Mouse (Mus musculus) layer of hippocampus, adult 8-10 months (tissue): ENCODE data around the gene Heatr9. TPM values are rescaled to one million over a fixed set of nuclear protein-coding genes. Genes with fewer than 3 reads are reported as not detected.

Source experiments
- DNase-seq, 2 experiments: peaks; one replicate each; pipeline ENCODE4 v3.0.0; 2022; ENCODE audit warnings: low spot score in 2 of 2
- total RNA-seq, 4 experiments: library from RNA; stranded (reverse); gene quantifications; 2 replicates each; pipeline ENCODE4 v1.2.4; 2022

Gene Heatr9
- total RNA-seq, 4 experiments from 2014 or later = not detected

GRCm38 (mm10) chr11:83533192-83533591 lies 11.2 kb upstream of the Heatr9 start:
- no peak for DNase-seq

DNA sequence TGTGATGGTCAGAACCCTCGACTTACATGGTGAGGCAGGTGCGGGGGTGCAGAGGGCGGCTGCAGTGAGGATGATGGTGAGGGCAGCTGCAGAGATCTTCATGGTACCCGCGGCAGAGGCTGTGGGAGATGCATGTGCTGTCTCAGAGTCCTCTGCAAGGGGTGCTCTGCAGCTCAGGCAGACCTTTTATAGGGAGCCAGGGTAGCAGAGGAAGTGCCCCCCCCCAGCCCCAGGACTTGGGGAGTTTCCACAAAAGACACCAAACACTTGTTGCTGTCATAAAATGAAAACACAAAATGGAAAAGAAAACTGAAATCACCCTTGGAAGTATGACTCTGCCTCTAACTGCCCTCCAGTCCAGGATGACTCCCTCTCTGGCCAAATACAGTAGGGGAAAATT lies 8.4 kb upstream of the Heatr9 start, which contains the start of gene Ccl5:
Gene Ccl5, minus strand, starts transcription at position 159 of the 400 bp plus-strand sequence.
- DNase-seq = no peak

GRCm38 (mm10) chr11:83529024-83529423 lies 7.0 kb upstream of the Heatr9 start:
- DNase-seq = no peak

- no peak for DNase-seq
Observed at GRCm38 (mm10) chr11:83518371-83518770, 3.6 kb downstream of the Heatr9 start.

DNA sequence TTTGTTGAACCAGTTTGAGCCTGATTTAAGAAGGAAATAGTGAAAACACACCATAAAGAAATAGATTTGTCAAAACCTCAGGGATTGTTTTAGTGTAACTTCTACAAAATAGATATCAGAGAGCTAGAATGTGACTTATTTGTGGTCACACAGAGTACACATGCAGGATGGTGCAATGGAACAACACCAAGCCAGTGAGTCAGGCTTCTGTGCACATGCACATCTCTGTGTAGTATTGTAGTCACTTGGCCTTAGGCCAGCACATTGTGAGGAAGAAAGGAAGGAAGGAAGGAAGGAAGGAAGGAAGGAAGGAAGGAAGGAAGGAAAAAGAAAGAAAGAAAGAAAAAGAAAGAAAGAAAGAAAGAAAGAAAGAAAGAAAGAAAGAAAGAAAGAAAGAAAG lies 4.8 kb downstream of the Heatr9 start:
- no peak for DNase-seq

DNA sequence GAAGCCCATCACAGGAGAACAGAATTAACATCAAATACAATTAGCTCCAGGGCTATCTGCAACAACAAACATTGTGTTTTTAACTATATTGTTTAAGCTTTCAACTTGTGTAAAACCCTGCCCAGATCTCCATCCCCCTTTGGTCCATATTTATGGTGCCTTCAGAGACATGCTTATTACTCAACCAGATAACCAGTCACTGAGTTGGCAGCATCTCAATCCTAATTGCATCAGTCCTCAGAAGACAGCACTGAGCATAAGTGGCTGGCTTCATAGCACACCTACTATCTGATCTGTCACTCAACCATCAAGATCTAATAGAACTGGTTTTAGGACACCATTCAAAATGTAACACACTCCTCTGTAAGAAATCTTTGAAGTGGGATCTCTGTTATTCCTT lies 12.5 kb downstream of the Heatr9 start:
- no peak for DNase-seq

DNA sequence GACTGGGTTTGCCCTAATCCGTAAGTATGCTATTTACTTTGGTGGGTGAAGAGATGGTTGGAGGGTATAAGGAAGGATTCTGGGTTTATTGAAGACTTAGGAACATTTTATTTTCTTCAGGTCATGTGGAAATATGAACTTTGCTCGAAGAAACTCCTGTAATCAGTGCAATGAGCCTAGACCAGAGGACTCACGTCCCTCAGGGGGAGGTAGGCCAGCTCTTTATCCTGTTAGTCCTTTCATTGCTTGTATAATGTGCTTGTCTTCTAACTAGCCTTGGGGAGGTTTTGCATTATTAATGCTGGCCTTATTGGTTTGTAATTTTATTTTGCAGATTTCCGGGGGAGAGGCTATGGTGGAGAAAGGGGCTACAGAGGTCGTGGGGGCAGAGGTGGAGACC lies 17.7 kb downstream of the Heatr9 start:
- DNase-seq = no peak

DNA sequence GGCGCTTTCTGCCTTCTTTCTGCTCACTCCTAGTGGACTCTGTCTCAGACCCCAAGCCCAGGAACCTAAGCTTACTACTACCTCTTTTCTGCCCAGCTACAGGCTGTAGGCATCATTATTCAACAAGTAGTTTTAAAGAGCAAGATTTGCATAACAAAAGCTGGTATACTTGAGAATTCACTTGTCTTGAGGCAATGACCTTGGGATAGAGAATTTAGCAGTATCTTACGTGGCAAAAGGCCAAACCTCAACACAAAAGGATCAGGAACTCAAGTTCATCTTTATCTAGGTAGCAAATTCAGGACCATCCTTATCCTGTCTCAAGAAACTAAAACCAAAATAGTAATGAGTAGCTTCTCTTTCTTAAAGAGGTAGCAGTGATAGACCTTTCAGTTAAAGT lies 26.4 kb downstream of the Heatr9 start:
- no peak for DNase-seq

- no peak for DNase-seq
Observed at GRCm38 (mm10) chr11:83491488-83491887, 30.5 kb downstream of the Heatr9 start.

- DNase-seq = no peak
Observed at GRCm38 (mm10) chr11:83473235-83474016, 48.5 kb downstream of the Heatr9 start.

DNA sequence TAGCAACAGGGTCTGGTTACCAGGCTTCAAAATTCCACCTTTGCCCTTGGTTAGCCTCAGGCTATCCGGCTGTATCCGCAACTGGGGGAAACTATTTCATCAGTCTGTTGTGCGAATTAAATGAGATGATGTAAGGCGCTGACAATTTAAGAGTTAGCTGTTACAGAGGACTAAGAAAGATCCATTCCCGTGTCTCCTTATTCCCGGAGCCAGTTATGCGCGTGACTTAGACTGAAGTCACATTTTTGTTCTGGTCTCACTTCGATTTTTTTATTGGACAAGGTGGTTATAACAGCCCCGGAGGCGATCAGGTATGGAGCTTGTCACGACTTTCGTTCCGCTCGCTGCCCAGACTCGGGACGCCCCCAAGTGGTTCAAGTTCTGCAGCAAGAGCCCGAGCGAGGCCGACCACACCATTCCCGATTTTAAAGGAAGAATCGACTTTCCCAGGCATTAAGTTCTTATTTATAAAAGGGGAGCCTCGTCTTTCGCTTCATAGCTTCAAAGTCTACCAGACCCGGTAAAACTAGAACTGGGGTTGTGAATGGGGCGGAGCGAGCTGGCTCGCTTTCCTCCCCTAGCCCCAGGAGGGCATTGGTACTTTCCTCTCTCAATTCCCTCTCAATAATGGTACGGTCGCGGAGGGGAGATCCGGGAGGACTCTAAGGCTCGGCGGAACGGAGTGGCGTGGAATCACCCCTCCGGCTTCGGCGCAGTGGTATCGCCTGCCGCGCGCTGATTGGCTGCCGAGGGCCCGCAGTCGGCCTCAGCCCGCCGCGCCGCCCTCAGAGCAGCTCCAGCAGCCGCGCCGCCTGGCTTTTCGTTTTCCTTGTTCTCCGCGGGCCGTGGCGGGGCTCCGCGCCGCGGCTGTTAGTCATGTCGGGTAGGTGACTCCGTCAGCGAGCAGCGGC lies 49.4 kb downstream of the Heatr9 start, which contains the start of gene Taf15:
Gene Taf15, plus strand, starts transcription at position 763 of the 911 bp plus-strand sequence.
- peak; percentile 95 to 99 for DNase-seq

GRCm38 (mm10) chr11:83471766-83472165 lies 50.2 kb downstream of the Heatr9 start:
- no peak for DNase-seq

DNA sequence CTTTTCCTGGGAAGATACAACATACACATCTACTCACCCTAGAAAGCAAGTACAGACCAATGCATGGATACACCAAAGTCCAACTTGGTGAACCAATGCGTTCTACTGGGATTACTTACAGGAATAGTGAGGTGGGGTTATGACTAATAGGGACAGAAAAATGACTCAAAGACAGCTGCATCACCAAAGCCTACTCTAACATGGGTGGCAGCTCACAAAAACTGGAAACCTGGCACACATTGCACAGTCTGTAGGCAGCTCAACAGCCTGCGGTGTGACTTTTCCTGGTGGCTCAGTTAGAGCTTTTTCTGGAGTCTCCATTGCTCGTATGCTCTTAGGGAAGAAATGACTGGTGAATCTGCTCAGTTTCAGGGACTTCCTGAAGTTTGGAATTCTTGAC lies 53.2 kb downstream of the Heatr9 start:
- no peak for DNase-seq

DNA sequence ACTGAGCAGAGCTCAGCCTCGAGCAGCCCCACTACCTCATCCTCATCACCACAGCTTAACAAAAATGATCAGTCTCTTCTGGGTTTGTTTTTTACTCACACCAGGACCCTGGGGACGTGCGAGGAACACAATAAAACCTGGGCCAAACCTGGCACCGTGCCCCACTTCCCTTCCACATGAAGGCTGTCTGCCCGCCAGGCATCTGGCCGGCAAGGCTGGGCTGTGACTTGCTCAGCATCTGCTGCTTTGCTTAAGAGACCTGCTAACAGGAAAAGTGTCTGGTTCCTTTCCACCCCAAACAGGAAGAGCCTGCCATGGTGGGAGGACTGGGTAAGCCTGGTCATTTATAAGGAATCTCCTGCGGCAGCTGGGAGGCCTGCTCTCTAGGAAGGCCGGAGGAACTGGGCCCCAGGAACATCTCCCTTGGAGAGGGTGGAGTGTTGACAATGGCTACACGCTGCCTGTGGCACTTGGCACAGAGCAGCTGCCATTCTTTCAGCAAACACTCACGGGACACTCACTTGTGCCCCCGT lies 54.8 kb downstream of the Heatr9 start:
- DNase-seq = no peak

DNA sequence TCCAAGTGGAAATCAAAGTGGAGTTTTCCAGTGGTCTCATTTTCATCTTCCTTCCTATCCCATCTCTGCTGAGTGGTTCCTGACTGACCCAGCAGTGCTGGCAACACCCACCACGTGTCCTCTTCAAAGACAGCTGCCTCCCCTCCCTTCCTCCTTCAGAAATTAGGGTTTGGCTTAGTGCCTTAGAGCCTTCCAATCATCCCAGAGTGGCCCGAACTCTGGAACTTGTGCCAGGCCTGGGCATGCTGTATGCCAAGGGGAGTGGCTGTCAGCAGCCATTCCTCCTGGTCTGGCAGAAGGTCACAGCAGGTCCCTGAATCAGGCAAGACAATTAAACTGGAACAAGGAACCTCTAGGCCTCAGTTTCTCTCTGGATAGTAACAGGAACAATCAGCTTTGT lies 56.0 kb downstream of the Heatr9 start:
- no peak for DNase-seq

DNA sequence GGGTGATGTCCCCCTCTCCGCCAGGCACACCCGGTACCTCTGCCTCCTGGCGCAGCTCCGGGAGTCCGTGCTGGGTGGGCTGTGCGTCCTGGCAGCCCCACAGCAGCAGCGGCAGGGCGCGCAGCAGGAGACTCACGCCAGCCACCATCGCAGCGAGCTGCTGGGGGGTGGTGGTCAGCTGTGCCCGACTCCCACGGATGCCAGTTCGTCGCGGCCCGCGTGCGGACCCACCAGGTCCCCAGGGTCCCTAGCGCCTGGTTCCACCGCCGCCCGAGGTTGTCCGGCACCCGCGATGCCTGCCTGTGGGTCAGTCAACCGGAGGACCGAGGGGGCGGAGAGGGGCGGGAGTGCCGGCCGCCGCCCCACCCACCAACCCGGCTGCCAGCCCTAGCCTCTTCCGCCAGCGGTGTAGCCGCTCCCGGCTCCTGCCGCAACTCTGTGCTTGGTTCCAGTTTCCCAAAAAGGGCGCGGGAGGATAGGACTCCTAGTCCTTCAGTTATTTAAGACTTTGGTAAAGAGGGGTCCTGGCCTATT lies 59.2 kb downstream of the Heatr9 start, which contains the start of gene Mmp28:
Gene Mmp28, minus strand, starts transcription at position 361 of the 534 bp plus-strand sequence.
- DNase-seq = no peak

Other genes starting within 250 kb of the Heatr9 start
- gene Slfn14, start 235.4 kb downstream of the Heatr9 start, total RNA-seq = under 1 TPM in 1 of 4 experiments, not detected in 3; 0.09 TPM
- 100 to 1,000 TPM; 281 to 326 (median 296) TPM for gene Ap2b1, start 223.2 kb downstream of the Heatr9 start, total RNA-seq
- gene Pex12, start 219.6 kb downstream of the Heatr9 start, total RNA-seq = 10 to 100 TPM in 2 of 4 experiments, 1 to 10 TPM in 2; 8.8 to 15.2 (median 12.2) TPM
- gene Rasl10b, start 113.0 kb downstream of the Heatr9 start, total RNA-seq = 100 to 1,000 TPM; 202 to 211 (median 208) TPM
- gene Gas2l2, start 92.7 kb downstream of the Heatr9 start, total RNA-seq = under 1 TPM; 0.43 to 0.56 (median 0.48) TPM
- gene 1700020L24Rik, start 84.5 kb downstream of the Heatr9 start, total RNA-seq = under 1 TPM in 2 of 4 experiments, not detected in 2; 0.40 to 0.51 TPM
- gene Mmp28, start 59.1 kb downstream of the Heatr9 start, total RNA-seq = 1 to 10 TPM; 2.9 to 3.8 (median 3.7) TPM
- 10 to 100 TPM; 67.6 to 80.2 (median 69.6) TPM for gene Taf15, start 49.1 kb downstream of the Heatr9 start, total RNA-seq
- gene Ccl5, start 8.3 kb upstream of the Heatr9 start, total RNA-seq = under 1 TPM in 2 of 4 experiments, not detected in 2; 0.68 to 0.93 TPM
- gene Ccl9, start 56.5 kb upstream of the Heatr9 start, total RNA-seq = 1 to 10 TPM; 5.1 to 10.0 (median 7.7) TPM
- gene Ccl6, start 70.9 kb upstream of the Heatr9 start, total RNA-seq = 10 to 100 TPM in 2 of 4 experiments, 1 to 10 TPM in 1, under 1 TPM in 1; 0.43 to 51.7 (median 19.3) TPM
- not detected for gene Rpl9-ps1, start 123.4 kb upstream of the Heatr9 start, total RNA-seq
- 10 to 100 TPM in 2 of 4 experiments, under 1 TPM in 1, not detected in 1; 0.43 to 25.0 (median 17.2) TPM for gene Ccl3, start 127.2 kb upstream of the Heatr9 start, total RNA-seq
- 1 to 10 TPM in 2 of 4 experiments, not detected in 2; 3.1 to 7.1 TPM for gene Ccl4, start 140.4 kb upstream of the Heatr9 start, total RNA-seq
- gene Wfdc17, start 181.8 kb upstream of the Heatr9 start, total RNA-seq = 1 to 10 TPM in 2 of 4 experiments, not detected in 2; 2.3 to 2.4 TPM
- not detected for gene Wfdc18, start 186.8 kb upstream of the Heatr9 start, total RNA-seq
- not detected for gene Wfdc21, start 224.8 kb upstream of the Heatr9 start, total RNA-seq
- gene Heatr6, start 231.5 kb upstream of the Heatr9 start, total RNA-seq = 10 to 100 TPM; 16.7 to 22.0 (median 19.9) TPM